8 mouse cellular contexts compared by ENCODE assay signal in genomic region chr16:50380682-50381350, GRCm38 (mm10). TPM values are rescaled to one million over a fixed set of nuclear protein-coding genes. Genes with fewer than 3 reads are reported as not detected.
A peak's percentile ranks its signal among the peaks of the same experiment; 100 is the strongest.
DNase-seq lines count a peak whose midpoint lies in the region; ATAC-seq lines count a peak whose summit lies in the region.

No protein-coding gene starts in this region.

- no peak overlapping the region for H3K27ac ChIP-seq in intestine, embryonic 15.5 days

- peak overlapping the region; percentile 34 for H3K4me2 ChIP-seq in intestine, embryonic 15.5 days (replicated peaks)

- DNase-seq in cerebellum, postnatal 36 days = peak; percentile 54 to 66
- DNase-seq in gastrocnemius, postnatal 4 days (ENCODE audit: low spot score in 2 of 2) = peak; percentile 20 to 26
- DNase-seq in left cerebral cortex, postnatal 10 days (ENCODE audit: extremely low spot score in 1 of 2, low spot score in 2 of 2) = peak; percentile 70 to 81
- DNase-seq in right cerebral cortex, postnatal 25 days = peak; percentile 75

- H3K4me3 ChIP-seq in intestine, embryonic 15.5 days (replicated peaks) = no peak overlapping the region
- peak overlapping the region; percentile 83 for H3K4me3 ChIP-seq in megakaryocyte, embryonic 14.5 days (replicated peaks)

- WGBS in intestine, embryonic 15.5 days = 40% methylated on average over 10 of the region's 10 CpGs

- H3K4me1 ChIP-seq in intestine, embryonic 15.5 days (replicated peaks) = no peaks in the 10 kb centered on the region; the same call in 1 of the 2 replicates
- H3K4me1 ChIP-seq in megakaryocyte, embryonic 14.5 days = peaks cover 19% of the 10 kb centered on the region

- H3K9ac ChIP-seq in intestine, embryonic 15.5 days = no peak overlapping the region

- intact Hi-C loops in left cerebral cortex, postnatal 10 days (cut with DNase I) = loop anchor here (5.0 kb wide), 1 partner anchor 356 kb away; no protein-coding TSS in a partner anchor

- no peaks in the 10 kb centered on the region for H3K9me3 ChIP-seq in intestine, embryonic 15.5 days
- no peaks in the 10 kb centered on the region for H3K9me3 ChIP-seq in megakaryocyte, embryonic 14.5 days

- H3K27me3 ChIP-seq in intestine, embryonic 15.5 days (replicated peaks) = no peaks in the 10 kb centered on the region
- no peaks in the 10 kb centered on the region for H3K27me3 ChIP-seq in megakaryocyte, embryonic 14.5 days (replicated peaks)

- no peaks in the 10 kb centered on the region for H3K36me3 ChIP-seq in intestine, embryonic 15.5 days
- no peaks in the 10 kb centered on the region for H3K36me3 ChIP-seq in megakaryocyte, embryonic 14.5 days (replicated peaks; ENCODE audit: low read length)

- ATAC-seq in activated CD4-positive, CD25-positive, alpha-beta regulatory T cell, adult 4 months = peak; percentile 96
- ATAC-seq in intestine, embryonic 15.5 days = peak; percentile 73
- ATAC-seq in erythroblast, adult 5-6 weeks (replicated peaks; ENCODE audit: low FRiP score, poor library complexity, severe bottlenecking) = no peak

RNA-seq across cellular contexts. Expression of gene Bbx, which starts 51.4 kb away (rescaled TPM):
- polyA plus RNA-seq in activated CD4-positive, CD25-positive, alpha-beta regulatory T cell, adult 4 months (2017; shearing (Covaris generic)) = 10 to 100 TPM; 37.7 to 43.7 TPM
- 10 to 100 TPM; 19.1 to 20.0 TPM for total RNA-seq in gastrocnemius, postnatal 4 days (2021)
- polyA plus RNA-seq in intestine, embryonic 15.5 days (2015; fragmentation: Nextera tagmentation; extraction: Ambion mirVana) = 33.8 and 36.0 TPM in 2 replicates
- 1 to 10 TPM; 8.8 to 9.3 TPM for total RNA-seq in left cerebral cortex, postnatal 10 days (2021)
- polyA plus RNA-seq in megakaryocyte, embryonic 14.5 days (2012; ENCODE audit: insufficient read depth, low replicate concordance) = 0.89 TPM in 1 of 2 replicates, not detected in the other
- total RNA-seq in erythroblast, adult 5-6 weeks (2015; ENCODE audit: low replicate concordance) = 4.6 and 5.2 TPM in 2 replicates
- 5.3 and 6.1 TPM in 2 replicates for total RNA-seq in erythroblast, adult 5-6 weeks (2017; ENCODE audit: low replicate concordance)

Comparison
In these comparisons a context has a peak if more than half of its experiments do, and no peak if none do; other contexts are left out.
1. DNase-seq: peak in every context shown above with its lines; median percentile 76 in left cerebral cortex, postnatal 10 days; 75 in right cerebral cortex, postnatal 25 days; 60 in cerebellum, postnatal 36 days; 23 in gastrocnemius, postnatal 4 days.